Mouse (Mus musculus): ENCODE results near the gene Bcan.

The Bcan gene

DNA sequence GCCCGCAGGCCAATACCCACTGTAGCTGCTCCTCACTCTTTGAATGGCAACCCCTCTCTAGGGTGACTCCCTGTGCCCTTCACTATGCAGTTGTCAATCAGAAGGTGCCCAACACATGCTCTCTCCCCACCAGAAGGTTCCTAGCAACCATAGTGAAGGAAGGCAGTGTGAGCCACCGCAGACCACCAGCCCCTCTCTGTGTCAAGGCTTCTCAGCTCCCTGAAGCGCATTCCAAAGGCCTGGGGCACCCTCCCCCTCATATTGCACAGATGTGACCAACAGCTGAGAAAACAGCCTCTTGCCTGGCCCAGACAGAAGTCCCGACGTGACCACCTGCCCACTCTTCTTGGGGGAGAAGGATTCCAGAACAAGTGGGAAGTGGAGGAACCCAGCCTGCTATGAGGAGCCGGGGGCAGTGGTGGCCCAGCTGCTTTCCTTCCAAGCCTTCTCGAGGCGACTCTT lies 27.8 kb downstream of the Bcan start:
- DNase-seq (ENCODE audit: low spot score in 2 of 2) = no peak

- no peak for DNase-seq (ENCODE audit: low spot score in 2 of 2)
Measured at GRCm38 (mm10) chr3:87971489-87972202, 28.4 kb downstream of the Bcan start.

DNA sequence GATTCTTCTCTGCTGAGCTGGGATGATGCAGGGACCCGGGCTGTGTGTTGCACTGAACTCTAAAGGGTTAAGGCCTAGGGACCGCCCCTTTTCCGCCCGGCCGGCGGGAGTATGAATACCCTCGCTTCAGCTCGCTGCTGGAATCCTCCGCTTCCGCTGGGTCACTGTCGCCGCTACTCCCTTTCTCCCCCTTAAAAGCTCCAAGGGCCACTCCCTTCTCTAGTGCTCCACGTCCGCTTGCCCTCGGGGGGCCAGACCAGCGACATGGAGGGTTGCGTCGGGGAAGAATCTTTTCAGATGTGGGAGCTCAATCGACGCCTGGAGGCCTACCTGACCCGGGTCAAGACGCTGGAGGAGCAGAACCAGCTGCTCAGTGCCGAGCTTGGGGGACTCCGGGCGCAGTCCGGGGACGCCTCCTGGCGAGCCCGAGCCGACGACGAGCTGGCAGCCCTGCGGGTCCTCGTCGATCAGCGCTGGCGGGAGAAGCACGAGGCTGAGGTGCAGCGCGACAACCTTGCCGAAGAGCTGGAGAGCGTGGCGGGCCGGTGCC lies 29.0 kb downstream of the Bcan start, which contains the start of gene Nes:
TSS of gene Nes (plus strand) at position 140 of the 550 bp plus-strand sequence.
- DNase-seq (ENCODE audit: low spot score in 2 of 2) = no peak

GRCm38 (mm10) chr3:87970184-87970938 lies 29.7 kb downstream of the Bcan start:
- DNase-seq (ENCODE audit: low spot score in 2 of 2) = peak in 1 of 2 experiments; percentile 58

DNA sequence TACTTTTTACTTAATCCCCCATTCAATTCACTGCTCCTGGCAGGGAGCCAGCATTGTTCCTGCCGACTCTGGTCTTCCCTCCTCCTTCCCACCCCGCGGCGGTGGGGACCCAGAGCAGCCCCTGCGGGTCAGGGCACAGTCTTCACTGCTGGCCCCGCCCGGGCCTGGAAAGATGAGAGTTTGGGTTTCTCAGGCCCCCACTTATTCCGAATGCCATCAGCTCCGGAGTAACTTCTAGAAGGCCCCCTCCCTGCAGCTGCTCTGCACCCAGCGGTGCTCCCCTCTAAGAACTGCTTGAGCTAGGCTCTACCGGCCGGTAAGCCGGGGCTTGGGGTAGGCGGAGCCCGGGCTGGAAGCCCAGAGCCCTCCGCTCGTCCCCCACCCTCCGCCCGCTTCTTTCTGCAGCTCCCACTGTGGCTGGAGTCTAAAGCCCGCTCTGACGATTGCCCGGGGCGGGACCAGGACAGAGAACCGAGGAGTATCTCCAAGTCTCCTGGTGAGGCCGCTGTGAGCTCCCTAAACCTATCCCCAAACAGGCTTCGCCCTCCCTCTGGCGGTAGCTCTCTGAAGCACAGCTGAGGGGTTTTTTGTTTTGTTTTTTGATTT lies 39.3 kb downstream of the Bcan start:
- peak; percentile 38 to 76 for DNase-seq (ENCODE audit: low spot score in 2 of 2)

GRCm38 (mm10) chr3:87960191-87960585 lies 39.8 kb downstream of the Bcan start:
- no peak for DNase-seq (ENCODE audit: low spot score in 2 of 2)

- no peak for DNase-seq (ENCODE audit: low spot score in 2 of 2)
Measured at GRCm38 (mm10) chr3:87959371-87959770, 40.7 kb downstream of the Bcan start.

GRCm38 (mm10) chr3:87958967-87959366 lies 41.1 kb downstream of the Bcan start:
- DNase-seq (ENCODE audit: low spot score in 2 of 2) = no peak

- no peak for DNase-seq (ENCODE audit: low spot score in 2 of 2)
Measured at GRCm38 (mm10) chr3:87958476-87958875, 41.6 kb downstream of the Bcan start.

GRCm38 (mm10) chr3:87958056-87958455 lies 42.0 kb downstream of the Bcan start:
- DNase-seq (ENCODE audit: low spot score in 2 of 2) = no peak

- DNase-seq (ENCODE audit: low spot score in 2 of 2) = no peak
Measured at GRCm38 (mm10) chr3:87952440-87952839, 47.6 kb downstream of the Bcan start.

DNA sequence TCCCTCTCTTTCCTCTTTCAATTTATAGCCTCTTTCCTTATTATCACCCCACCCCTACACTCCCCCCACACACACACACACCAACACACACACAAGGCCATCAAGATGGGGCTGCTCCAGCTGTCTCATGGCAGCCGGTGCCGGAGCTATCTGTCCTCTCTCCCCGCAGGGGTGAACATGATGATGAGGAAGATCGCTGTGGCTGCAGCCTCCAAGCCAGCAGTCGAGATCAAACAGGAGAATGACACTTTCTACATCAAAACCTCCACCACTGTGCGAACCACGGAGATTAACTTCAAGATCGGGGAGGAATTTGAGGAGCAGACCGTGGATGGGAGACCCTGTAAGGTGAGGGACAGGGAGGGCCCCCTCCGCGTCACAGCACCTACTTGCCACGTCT lies 48.1 kb downstream of the Bcan start:
- no peak for DNase-seq (ENCODE audit: low spot score in 2 of 2)

GRCm38 (mm10) chr3:87949955-87950515 lies 50.0 kb downstream of the Bcan start:
- no peak for DNase-seq (ENCODE audit: low spot score in 2 of 2)

- no peak for DNase-seq (ENCODE audit: low spot score in 2 of 2)
Measured at GRCm38 (mm10) chr3:87949266-87949954, 50.6 kb downstream of the Bcan start.

DNA sequence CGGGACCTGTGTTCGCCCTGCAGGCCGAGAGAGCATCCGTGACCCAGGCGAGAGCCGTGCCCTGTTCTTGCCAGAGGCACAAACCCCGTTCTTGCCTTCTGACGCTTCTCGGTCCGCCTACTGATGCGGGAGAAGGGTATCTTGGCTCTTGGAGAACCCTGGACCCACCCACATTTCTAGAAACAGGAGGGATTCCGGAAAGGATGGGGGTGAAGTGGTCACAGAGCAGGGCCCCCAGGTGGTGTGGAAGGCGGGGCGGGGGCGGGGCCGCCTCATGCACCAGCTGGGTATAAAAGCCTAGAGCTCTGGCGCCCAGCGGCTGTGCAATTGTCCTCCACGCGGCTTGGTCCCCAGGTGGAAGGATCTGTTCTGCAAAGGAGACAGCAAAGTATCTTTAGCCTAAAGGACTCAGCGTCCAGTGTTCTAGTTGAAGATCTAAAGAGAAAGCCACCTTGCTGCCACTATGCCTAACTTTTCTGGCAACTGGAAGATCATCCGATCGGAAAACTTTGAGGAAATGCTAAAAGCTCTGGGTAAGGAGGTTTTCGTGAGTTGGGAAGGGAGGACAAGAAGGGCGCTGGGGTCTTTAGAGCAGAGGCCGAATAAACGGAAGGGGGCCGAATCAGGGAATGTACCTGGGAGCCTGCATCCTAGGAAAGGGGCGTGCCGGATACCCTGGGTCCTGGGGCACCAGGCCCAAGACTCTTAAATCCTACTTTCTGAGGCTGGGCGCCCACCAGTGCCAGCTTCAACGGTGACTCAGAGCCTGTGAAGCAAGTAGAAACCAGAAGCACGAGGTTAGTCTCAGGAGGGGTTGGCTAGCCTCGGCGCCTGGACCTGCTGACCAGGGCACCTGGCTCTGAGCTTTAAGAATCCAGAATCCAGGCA lies 51.4 kb downstream of the Bcan start, which contains the start of gene Crabp2:
TSS of gene Crabp2 (plus strand) at position 289 of the 888 bp plus-strand sequence.
- DNase-seq (ENCODE audit: low spot score in 2 of 2) = no peak

DNA sequence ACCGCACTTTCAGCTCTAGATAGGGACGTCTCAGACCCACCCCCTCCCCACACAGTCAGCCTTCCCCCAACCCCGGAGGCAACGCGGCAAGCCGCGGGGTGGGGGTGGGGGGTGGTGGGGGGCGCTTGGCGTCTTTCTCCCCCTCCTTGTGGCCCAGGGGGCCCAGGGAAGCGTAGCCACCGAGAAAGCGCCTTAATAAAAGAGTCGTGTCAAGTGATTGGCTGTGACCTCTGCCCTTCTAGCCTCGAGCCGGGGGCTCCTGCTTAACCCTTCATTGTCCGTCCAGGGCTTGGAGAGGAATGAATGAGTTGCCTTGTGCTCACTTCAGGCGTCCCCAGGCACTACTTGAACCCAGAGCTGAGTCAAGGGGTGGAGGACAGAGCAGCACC lies 52.2 kb downstream of the Bcan start:
- no peak for DNase-seq (ENCODE audit: low spot score in 2 of 2)

- no peak for DNase-seq (ENCODE audit: low spot score in 2 of 2)
Measured at GRCm38 (mm10) chr3:87947056-87947810, 52.8 kb downstream of the Bcan start.

GRCm38 (mm10) chr3:87946541-87946860 lies 53.5 kb downstream of the Bcan start:
- no peak for DNase-seq (ENCODE audit: low spot score in 2 of 2)

DNA sequence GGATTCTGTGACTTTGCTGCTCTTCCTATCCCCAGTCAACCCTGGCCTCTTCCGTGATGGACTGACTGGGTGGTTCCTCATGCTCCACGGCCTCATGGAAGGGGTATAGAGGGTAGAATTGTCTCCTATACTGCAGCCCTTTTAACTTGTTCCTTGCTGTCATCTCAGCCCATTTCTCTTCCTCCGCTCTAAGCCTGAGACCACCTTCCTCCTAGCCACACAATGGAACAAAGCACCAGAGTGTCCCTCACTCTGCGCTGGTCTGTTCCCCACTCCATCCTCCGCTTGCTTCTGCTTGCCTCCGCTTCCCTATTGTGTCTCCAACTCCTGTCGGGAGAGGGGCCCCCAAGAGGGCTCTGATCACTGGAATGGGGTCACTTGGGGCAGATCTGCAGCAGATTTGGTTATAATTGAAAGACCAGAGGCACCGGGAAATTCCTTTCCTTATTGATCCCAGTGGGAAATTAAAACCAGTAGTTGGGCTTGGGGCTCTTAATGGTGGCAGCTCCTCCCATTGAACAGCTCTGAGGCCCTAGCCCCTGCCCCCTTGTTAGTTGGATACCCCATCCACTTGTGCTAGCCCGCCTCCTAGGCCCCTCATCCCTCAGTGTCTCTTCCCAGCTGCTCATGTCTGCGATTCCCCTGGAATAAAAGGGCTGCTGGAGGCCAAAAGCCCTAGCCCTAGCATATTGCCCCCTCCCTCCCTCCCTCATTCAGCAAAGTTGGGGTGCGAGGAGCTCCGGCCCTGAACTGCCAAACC lies 54.1 kb downstream of the Bcan start:
- no peak for DNase-seq (ENCODE audit: low spot score in 2 of 2)

Data from spleen, postnatal 10 days (tissue).